Mouse (Mus musculus) midbrain, embryonic 10.5 days (tissue): Measurements from ENCODE around the gene Cxcl9. TPM values are rescaled to one million over a fixed set of nuclear protein-coding genes. Genes with fewer than 3 reads are reported as not detected.

Source experiments
- DNase-seq: peaks from one replicate; pipeline ENCODE4 v3.0.0-alpha.2; 2017; ENCODE audit warnings: low spot score
- H3K27ac ChIP-seq: fragments of 300-500 bp; sonication (generic); replicated peaks from 2 replicates; pipeline ENCODE4 v1.5.1; 2016; ENCODE audit warnings: mild to moderate bottlenecking
- H3K27me3 ChIP-seq: fragments of 300-500 bp; sonication (generic); 2 replicates; pipeline ENCODE4 v1.6.1; 2016; ENCODE audit warnings: low read depth, mild to moderate bottlenecking; ENCODE audit not compliant: poor library complexity, severe bottlenecking
- H3K36me3 ChIP-seq: fragments of 300-500 bp; sonication (generic); 2 replicates; pipeline ENCODE4 v1.6.1; 2016; ENCODE audit warnings: mild to moderate bottlenecking, moderate library complexity
- H3K4me1 ChIP-seq: fragments of 300-500 bp; sonication (generic); 2 replicates; pipeline ENCODE4 v1.6.1; 2016
- H3K4me3 ChIP-seq: fragments of 300-500 bp; sonication (generic); 2 replicates; pipeline ENCODE4 v1.5.1; 2016; ENCODE audit warnings: mild to moderate bottlenecking, moderate library complexity
- H3K9me3 ChIP-seq: fragments of 300-500 bp; sonication (generic); replicated peaks from 2 replicates; pipeline ENCODE4 v1.6.1; 2016; ENCODE audit warnings: mild to moderate bottlenecking
- WGBS: fragments of 180-500 bp; shearing (Covaris S2); methylation state at CpG from one replicate; pipeline ENCODE4 v1.1.7; 2016; 5-methylcytosine and 5-hydroxymethylcytosine counted together
- polyA plus RNA-seq: library from polyadenylated mRNA; unstranded; fragments of >200 nt; fragmentation: Nextera tagmentation; extraction: Ambion mirVana; gene quantifications from 2 replicates; pipeline ENCODE4 v1.2.1, GENCODE M21; 2016

Gene Cxcl9
- polyA plus RNA-seq, 1 experiment from 2014 or later: not detected

DNA sequence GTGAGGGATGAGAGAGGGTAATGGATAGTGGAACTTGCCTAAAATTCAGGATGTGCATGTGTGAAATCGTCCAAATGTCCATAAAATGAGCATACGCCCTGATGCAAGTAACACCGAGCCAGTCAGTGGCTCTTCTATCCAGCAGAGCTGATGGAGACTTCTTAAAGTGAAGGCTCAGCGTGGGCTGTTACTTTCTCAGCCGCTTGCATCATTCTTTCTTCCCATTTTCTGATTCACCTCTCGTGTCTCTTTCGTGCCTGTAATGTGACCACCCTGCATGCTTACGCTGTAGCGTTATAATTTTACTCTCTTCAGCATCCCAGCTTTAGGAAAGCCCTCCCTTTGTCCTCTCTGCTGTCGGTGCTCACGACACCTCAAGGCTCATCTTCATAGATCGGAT lies 3.2 kb upstream of the Cxcl9 start:
- Histone ChIP-seq H3K4me1 (no peaks in the 10 kb centered on the region), H3K9me3 (no peaks in the 10 kb centered on the region), H3K4me3 (no peak overlapping the region), H3K36me3 (no peaks in the 10 kb centered on the region), H3K27me3 (no peaks in the 10 kb centered on the region), H3K27ac (no peak overlapping the region)
- no peak for DNase-seq
- WGBS: 93% methylated on average over 12 of the region's 12 CpGs

DNA sequence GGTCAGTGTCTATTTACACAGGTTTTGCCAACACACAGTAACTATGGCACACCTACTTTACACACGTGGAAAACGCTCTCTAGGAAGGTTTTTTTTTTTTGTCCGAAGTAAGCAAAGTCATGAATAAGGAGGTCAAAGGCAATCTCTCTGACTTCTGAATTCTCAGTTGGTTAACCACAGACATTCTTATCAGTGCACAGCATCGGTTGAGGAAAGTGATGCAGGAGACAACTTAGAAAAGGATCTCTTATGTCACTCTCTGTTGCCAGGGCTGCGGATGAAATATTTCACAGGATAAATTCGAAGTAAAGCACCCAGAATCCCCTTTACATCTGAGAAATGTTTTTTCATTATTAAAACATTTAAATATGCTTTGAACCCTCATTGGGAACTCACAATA lies 512 bp downstream of the Cxcl9 start:
- Histone ChIP-seq H3K27me3 (no peaks in the 10 kb centered on the region), H3K4me3 (no peak overlapping the region), H3K9me3 (no peaks in the 10 kb centered on the region), H3K36me3 (no peaks in the 10 kb centered on the region), H3K4me1 (no peaks in the 10 kb centered on the region), H3K27ac (no peak overlapping the region)
- DNase-seq: no peak
- 88% methylated on average over 6 of the region's 6 CpGs for WGBS

- 89% methylated on average over 5 of the region's 5 CpGs for WGBS
Measured at GRCm38 (mm10) chr5:92323264-92323663, 4.6 kb downstream of the Cxcl9 start.

DNA sequence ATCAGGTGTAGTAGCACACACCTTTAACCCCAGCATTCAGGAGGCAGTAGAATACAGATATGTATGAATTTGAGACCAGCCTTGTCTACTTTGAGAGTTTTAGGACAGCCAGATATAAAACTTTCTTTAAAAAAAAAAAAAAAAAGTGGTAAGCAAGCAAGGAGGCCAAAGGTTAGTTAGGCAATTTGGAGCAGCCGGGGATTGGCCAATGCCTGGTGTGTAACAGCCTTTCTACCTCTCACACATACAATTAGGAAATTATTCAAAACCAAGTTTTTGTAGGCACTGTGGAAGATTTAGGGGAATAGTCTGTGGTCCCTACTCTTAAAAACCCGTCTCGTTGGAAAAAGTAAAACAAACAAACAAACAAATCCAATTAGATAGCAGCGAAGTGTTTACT lies 5.3 kb downstream of the Cxcl9 start:
- H3K36me3 ChIP-seq: no peaks in the 10 kb centered on the region
- DNase-seq: no peak
- H3K27ac ChIP-seq: no peak overlapping the region
- H3K4me1 ChIP-seq: no peaks in the 10 kb centered on the region
- H3K4me3 ChIP-seq: no peak overlapping the region
- H3K27me3 ChIP-seq: no peaks in the 10 kb centered on the region
- no peaks in the 10 kb centered on the region for H3K9me3 ChIP-seq
- 82% methylated on average over 4 of the region's 4 CpGs for WGBS

More at GRCm38 (mm10) chr5:92323264-92323663, 4.6 kb downstream of the Cxcl9 start:
- Histone ChIP-seq H3K27me3 (no peaks in the 10 kb centered on the region), H3K9me3 (no peaks in the 10 kb centered on the region), H3K4me1 (no peaks in the 10 kb centered on the region), H3K27ac (no peak overlapping the region), H3K36me3 (no peaks in the 10 kb centered on the region), H3K4me3 (no peak overlapping the region)
- DNase-seq: no peak

- no peak overlapping the region for H3K4me3 ChIP-seq
- H3K27me3 ChIP-seq: no peaks in the 10 kb centered on the region
- H3K9me3 ChIP-seq: no peaks in the 10 kb centered on the region
- WGBS: 77% methylated on average over 8 of the region's 8 CpGs
- no peaks in the 10 kb centered on the region for H3K4me1 ChIP-seq
- H3K36me3 ChIP-seq: no peaks in the 10 kb centered on the region
- H3K27ac ChIP-seq: no peak overlapping the region
- no peak for DNase-seq
Measured at GRCm38 (mm10) chr5:92321631-92322400, 6.1 kb downstream of the Cxcl9 start.

DNA sequence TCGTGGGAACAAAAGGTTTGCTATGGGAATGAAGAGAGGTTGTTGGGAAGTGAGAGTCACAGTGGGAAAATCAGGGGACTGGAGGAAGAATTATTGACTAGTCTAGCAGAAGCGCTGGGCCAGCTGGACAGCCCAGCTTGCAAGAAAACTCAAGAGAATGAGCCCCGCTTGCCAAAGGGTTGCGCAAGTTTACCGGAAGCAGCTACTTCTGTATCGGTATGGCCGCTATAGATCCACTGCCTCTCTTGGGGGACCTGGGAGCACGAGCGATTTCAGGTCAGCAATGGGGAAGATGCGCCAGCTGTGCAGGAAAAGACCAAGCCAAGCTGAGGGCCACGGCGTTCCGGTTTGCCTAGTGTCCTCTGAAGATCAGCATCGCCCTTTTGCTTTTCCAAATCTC lies 9.3 kb downstream of the Cxcl9 start:
- Histone ChIP-seq H3K27ac (no peak overlapping the region), H3K9me3 (no peaks in the 10 kb centered on the region), H3K4me1 (no peaks in the 10 kb centered on the region), H3K4me3 (no peak overlapping the region), H3K27me3 (no peaks in the 10 kb centered on the region), H3K36me3 (no peaks in the 10 kb centered on the region)
- 95% methylated on average over 14 of the region's 14 CpGs for WGBS
- no peak for DNase-seq

GRCm38 (mm10) chr5:92318119-92318518 lies 9.8 kb downstream of the Cxcl9 start:
- H3K27me3 ChIP-seq: no peaks in the 10 kb centered on the region
- no peak overlapping the region for H3K27ac ChIP-seq
- no peaks in the 10 kb centered on the region for H3K36me3 ChIP-seq
- H3K9me3 ChIP-seq: no peaks in the 10 kb centered on the region
- no peaks in the 10 kb centered on the region for H3K4me1 ChIP-seq
- no peak overlapping the region for H3K4me3 ChIP-seq
- no peak for DNase-seq
- 89% methylated on average over 7 of the region's 7 CpGs for WGBS

DNA sequence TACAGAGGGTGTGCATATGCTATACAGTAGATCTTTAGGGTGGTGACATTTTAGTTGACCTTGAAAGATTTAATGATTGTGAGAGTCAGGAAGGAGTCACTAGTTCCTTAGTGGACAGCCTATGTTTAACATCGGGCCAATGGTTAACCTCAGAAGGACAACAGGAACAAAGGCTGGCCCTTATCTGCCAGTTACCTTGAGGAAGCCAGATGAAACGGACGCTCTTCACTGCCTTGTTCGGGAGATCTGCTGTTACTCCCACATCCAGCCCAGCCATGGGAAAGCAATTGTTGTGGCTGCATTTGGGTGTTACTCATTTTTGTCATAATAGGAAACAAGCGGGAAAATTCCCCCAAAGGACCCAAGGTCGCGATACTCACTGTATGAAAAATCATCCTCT lies 14.1 kb downstream of the Cxcl9 start:
- Histone ChIP-seq H3K36me3 (no peaks in the 10 kb centered on the region), H3K9me3 (no peaks in the 10 kb centered on the region), H3K27ac (no peak overlapping the region), H3K4me1 (peaks cover 10% of the 10 kb centered on the region), H3K27me3 (no peaks in the 10 kb centered on the region), H3K4me3 (no peak overlapping the region)
- WGBS: 80% methylated on average over 7 of the region's 7 CpGs
- DNase-seq: no peak

- Histone ChIP-seq H3K4me3 (no peak overlapping the region), H3K9me3 (no peaks in the 10 kb centered on the region), H3K36me3 (peaks cover 2% of the 10 kb centered on the region; the same call in 1 of the 2 replicates), H3K4me1 (peaks cover 16% of the 10 kb centered on the region), H3K27ac (no peak overlapping the region), H3K27me3 (no peaks in the 10 kb centered on the region)
- peak; percentile 70 for DNase-seq
- WGBS: 15% methylated on average over 13 of the region's 13 CpGs
Measured at GRCm38 (mm10) chr5:92312046-92312715, 15.7 kb downstream of the Cxcl9 start.

- WGBS: 3% methylated on average over 41 of the region's 41 CpGs
- peaks cover 16% of the 10 kb centered on the region for H3K4me1 ChIP-seq
- peak within 1 kb of the TSS; percentile 96 for H3K4me3 ChIP-seq
- no peaks in the 10 kb centered on the region for H3K9me3 ChIP-seq
- DNase-seq: peak; percentile 93
- peaks cover 25% of the 10 kb centered on the region for H3K36me3 ChIP-seq
- no peaks in the 10 kb centered on the region for H3K27me3 ChIP-seq
- H3K27ac ChIP-seq: peak within 1 kb of the TSS; percentile 90
Measured at GRCm38 (mm10) chr5:92309681-92310511, 18.0 kb downstream of the Cxcl9 start, which contains the start of gene Sdad1. TSS of gene Sdad1 (minus strand) at chr5:92310479.

DNA sequence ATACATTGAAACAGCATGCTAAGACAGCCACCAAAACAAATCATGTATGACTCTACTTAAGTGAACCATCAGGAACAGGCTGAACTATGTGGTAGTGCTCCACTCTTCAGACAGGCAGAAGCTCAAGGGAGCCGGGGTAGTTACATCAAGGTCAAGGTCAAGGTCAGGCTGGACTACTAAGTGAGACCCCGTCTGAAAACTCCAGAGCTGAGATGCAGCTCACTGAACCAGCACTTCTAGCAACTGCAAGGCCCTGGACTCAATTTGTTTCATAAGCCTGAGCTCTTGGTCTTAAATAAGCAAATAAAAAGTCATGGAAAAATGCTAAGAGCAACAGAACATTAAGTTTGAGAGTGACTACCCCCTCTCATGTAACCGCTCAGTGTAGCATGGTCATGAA lies 23.6 kb downstream of the Cxcl9 start:
- Histone ChIP-seq H3K4me1 (peaks cover 11% of the 10 kb centered on the region), H3K4me3 (no peak overlapping the region), H3K27me3 (no peaks in the 10 kb centered on the region), H3K36me3 (peaks cover 81% of the 10 kb centered on the region), H3K9me3 (no peaks in the 10 kb centered on the region), H3K27ac (no peak overlapping the region)
- WGBS: 87% methylated on average over 3 of the region's 3 CpGs
- DNase-seq: no peak

DNA sequence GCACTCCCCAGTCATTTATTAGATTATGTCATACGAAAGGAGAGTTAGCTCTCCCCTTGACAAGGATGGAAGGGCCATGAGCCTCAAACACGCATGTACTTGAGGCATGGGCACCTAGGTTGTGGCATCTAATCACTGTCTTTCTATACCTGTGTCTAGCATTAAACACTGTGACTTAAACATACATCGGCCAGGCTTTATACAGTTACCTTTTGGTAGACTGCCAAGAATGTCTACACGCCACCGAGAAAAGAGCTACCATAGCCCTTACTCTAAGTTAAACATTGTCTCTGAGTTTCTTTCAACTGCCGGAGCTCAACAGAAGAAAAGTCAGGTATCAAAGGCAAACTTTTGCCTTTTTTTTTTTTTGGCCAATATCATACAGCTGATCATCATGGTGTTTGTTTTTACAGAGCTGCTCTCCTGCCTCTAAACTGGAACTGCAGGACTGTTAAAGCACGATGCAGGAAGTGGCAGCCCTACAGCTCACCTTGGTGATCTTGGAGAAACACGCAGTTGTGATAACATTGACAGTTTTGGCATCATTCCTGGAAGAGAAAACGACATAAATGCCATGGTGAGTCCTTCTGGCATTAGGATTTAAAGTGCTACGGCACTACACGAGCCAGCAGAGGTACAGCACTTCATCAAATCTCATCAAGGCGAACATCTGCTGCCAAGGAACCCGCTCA lies 25.6 kb downstream of the Cxcl9 start:
- H3K4me3 ChIP-seq: no peak overlapping the region
- no peak for DNase-seq
- H3K36me3 ChIP-seq: peaks cover 98% of the 10 kb centered on the region
- no peaks in the 10 kb centered on the region for H3K9me3 ChIP-seq
- WGBS: 94% methylated on average over 13 of the region's 13 CpGs
- H3K4me1 ChIP-seq: no peaks in the 10 kb centered on the region
- H3K27me3 ChIP-seq: no peaks in the 10 kb centered on the region
- H3K27ac ChIP-seq: no peak overlapping the region
